Mouse (Mus musculus): ENCODE data around the gene Cbarp.

GRCm38 (mm10) chr10:80087483-80087882, 53.2 kb downstream of the Cbarp start:
- TF ChIP-seq CTCF (IDR thresholded peaks at IDR 0.05; ENCODE audit: low read depth) (no peak), EP300 (IDR thresholded peaks at IDR 0.05; ENCODE audit: low read depth) (0 out of 2 replicates have a peak, but pooled peaks have one; percentile 8)
